Mouse (Mus musculus): ENCODE measurements around the gene Jhy. TPM values are rescaled to one million over a fixed set of nuclear protein-coding genes. Genes with fewer than 3 reads are reported as not detected.

Gene Jhy
- not detected in 2 replicates for polyA plus RNA-seq (2015; fragmentation: Nextera tagmentation; extraction: Ambion mirVana)

- peak within 1 kb of the TSS; percentile 54 for H3K4me3 ChIP-seq
- peak within 1 kb of the TSS; percentile 71 for H3K9ac ChIP-seq
- H3K27ac ChIP-seq (replicated peaks) = no peak within 1 kb of the TSS
- peak within 1 kb of the TSS; percentile 82 for H3K4me2 ChIP-seq
- H3K9me3 ChIP-seq = no peaks in the 10 kb centered on the region
- H3K36me3 ChIP-seq = no peaks in the 10 kb centered on the region
- 3% methylated on average over 51 of the region's 51 CpGs for WGBS
- peaks cover 9% of the 10 kb centered on the region for H3K4me1 ChIP-seq
- ATAC-seq (ENCODE audit: extremely low read depth, insufficient number of reproducible peaks, low FRiP score, low TSS enrichment) = no peak
- peaks cover 71% of the 10 kb centered on the region for H3K27me3 ChIP-seq (replicated peaks)
Observed at GRCm38 (mm10) chr9:40963586-40964417, at the start of gene Jhy. TSS of gene Jhy (minus strand) at chr9:40964118.

- Histone ChIP-seq H3K36me3 (peaks cover 20% of the 10 kb centered on the region), H3K4me2 (no peak overlapping the region), H3K27ac (replicated peaks) (no peak overlapping the region), H3K27me3 (replicated peaks) (no peaks in the 10 kb centered on the region), H3K4me1 (no peaks in the 10 kb centered on the region), H3K9ac (no peak overlapping the region), H3K9me3 (no peaks in the 10 kb centered on the region), H3K4me3 (no peak overlapping the region)
- no peak for ATAC-seq (ENCODE audit: extremely low read depth, insufficient number of reproducible peaks, low FRiP score, low TSS enrichment)
- WGBS = 82% methylated on average over 5 of the region's 5 CpGs
Observed at GRCm38 (mm10) chr9:41012456-41012855, 48.5 kb upstream of the Jhy start.

GRCm38 (mm10) chr9:41011512-41012436 lies 47.9 kb upstream of the Jhy start:
- Histone ChIP-seq H3K9ac (no peak overlapping the region), H3K36me3 (peaks cover 14% of the 10 kb centered on the region), H3K4me3 (no peak overlapping the region), H3K4me1 (no peaks in the 10 kb centered on the region), H3K27ac (replicated peaks) (no peak overlapping the region), H3K27me3 (replicated peaks) (no peaks in the 10 kb centered on the region), H3K9me3 (no peaks in the 10 kb centered on the region), H3K4me2 (no peak overlapping the region)
- WGBS = 82% methylated on average over 13 of the region's 13 CpGs
- no peak for ATAC-seq (ENCODE audit: extremely low read depth, insufficient number of reproducible peaks, low FRiP score, low TSS enrichment)

GRCm38 (mm10) chr9:41007785-41008184 lies 43.9 kb upstream of the Jhy start:
- H3K27me3 ChIP-seq (replicated peaks) = no peaks in the 10 kb centered on the region
- H3K36me3 ChIP-seq = no peaks in the 10 kb centered on the region
- no peaks in the 10 kb centered on the region for H3K9me3 ChIP-seq
- 64% methylated on average over 1 of the region's 1 CpGs for WGBS
- no peak overlapping the region for H3K27ac ChIP-seq (replicated peaks)
- H3K4me1 ChIP-seq = 0 out of 2 replicates have a peak, but pooled peaks cover 3% of the 10 kb centered on the region
- H3K4me2 ChIP-seq = no peak overlapping the region
- ATAC-seq (ENCODE audit: extremely low read depth, insufficient number of reproducible peaks, low FRiP score, low TSS enrichment) = no peak
- no peak overlapping the region for H3K9ac ChIP-seq
- no peak overlapping the region for H3K4me3 ChIP-seq

- H3K27ac ChIP-seq (replicated peaks) = no peak within 1 kb of the TSS
- 0 out of 2 replicates have a peak, but pooled peaks cover 3% of the 10 kb centered on the region for H3K4me1 ChIP-seq
- H3K36me3 ChIP-seq = no peaks in the 10 kb centered on the region
- no peak for ATAC-seq (ENCODE audit: extremely low read depth, insufficient number of reproducible peaks, low FRiP score, low TSS enrichment)
- no peaks in the 10 kb centered on the region for H3K27me3 ChIP-seq (replicated peaks)
- no peaks in the 10 kb centered on the region for H3K9me3 ChIP-seq
- H3K4me2 ChIP-seq = no peak within 1 kb of the TSS
- 22% methylated on average over 4 of the region's 4 CpGs for WGBS
- H3K4me3 ChIP-seq = no peak within 1 kb of the TSS
- no peak within 1 kb of the TSS for H3K9ac ChIP-seq
Observed at GRCm38 (mm10) chr9:41004415-41004814, 40.5 kb upstream of the Jhy start, which contains the start of gene Crtam. TSS of gene Crtam (minus strand) at chr9:41004628.

GRCm38 (mm10) chr9:40997116-40997779 lies 33.3 kb upstream of the Jhy start:
- no peak overlapping the region for H3K4me2 ChIP-seq
- no peaks in the 10 kb centered on the region for H3K27me3 ChIP-seq (replicated peaks)
- H3K9ac ChIP-seq = no peak overlapping the region
- H3K36me3 ChIP-seq = no peaks in the 10 kb centered on the region
- H3K4me1 ChIP-seq = no peaks in the 10 kb centered on the region
- H3K4me3 ChIP-seq = no peak overlapping the region
- no peaks in the 10 kb centered on the region for H3K9me3 ChIP-seq
- WGBS = 74% methylated on average over 7 of the region's 7 CpGs
- ATAC-seq (ENCODE audit: extremely low read depth, insufficient number of reproducible peaks, low FRiP score, low TSS enrichment) = no peak
- no peak overlapping the region for H3K27ac ChIP-seq (replicated peaks)

GRCm38 (mm10) chr9:40994075-40994474 lies 30.2 kb upstream of the Jhy start:
- Histone ChIP-seq H3K27me3 (replicated peaks) (no peaks in the 10 kb centered on the region), H3K27ac (replicated peaks) (no peak overlapping the region), H3K9ac (no peak overlapping the region), H3K9me3 (no peaks in the 10 kb centered on the region), H3K36me3 (no peaks in the 10 kb centered on the region), H3K4me1 (no peaks in the 10 kb centered on the region), H3K4me3 (no peak overlapping the region), H3K4me2 (no peak overlapping the region)
- 63% methylated on average over 5 of the region's 5 CpGs for WGBS
- ATAC-seq (ENCODE audit: extremely low read depth, insufficient number of reproducible peaks, low FRiP score, low TSS enrichment) = no peak

- no peak for ATAC-seq (ENCODE audit: extremely low read depth, insufficient number of reproducible peaks, low FRiP score, low TSS enrichment)
- Histone ChIP-seq H3K9me3 (no peaks in the 10 kb centered on the region), H3K4me3 (no peak overlapping the region), H3K27me3 (replicated peaks) (peaks cover 9% of the 10 kb centered on the region), H3K27ac (replicated peaks) (no peak overlapping the region), H3K4me2 (no peak overlapping the region), H3K36me3 (no peaks in the 10 kb centered on the region), H3K9ac (no peak overlapping the region), H3K4me1 (no peaks in the 10 kb centered on the region)
- 82% methylated on average over 6 of the region's 6 CpGs for WGBS
Observed at GRCm38 (mm10) chr9:40991511-40991910, 27.6 kb upstream of the Jhy start.

- H3K9ac ChIP-seq = 0 out of 2 replicates have a peak overlapping the region, but pooled peaks have one; percentile 24
- H3K36me3 ChIP-seq = no peaks in the 10 kb centered on the region
- H3K4me3 ChIP-seq = no peak overlapping the region
- H3K27ac ChIP-seq (replicated peaks) = no peak overlapping the region
- 31% methylated on average over 4 of the region's 4 CpGs for WGBS
- no peaks in the 10 kb centered on the region for H3K9me3 ChIP-seq
- no peaks in the 10 kb centered on the region for H3K4me1 ChIP-seq
- ATAC-seq (ENCODE audit: extremely low read depth, insufficient number of reproducible peaks, low FRiP score, low TSS enrichment) = no peak
- H3K4me2 ChIP-seq = no peak overlapping the region
- peaks cover 9% of the 10 kb centered on the region for H3K27me3 ChIP-seq (replicated peaks)
Observed at GRCm38 (mm10) chr9:40989940-40990588, 26.1 kb upstream of the Jhy start.

- no peak for ATAC-seq (ENCODE audit: extremely low read depth, insufficient number of reproducible peaks, low FRiP score, low TSS enrichment)
- Histone ChIP-seq H3K36me3 (no peaks in the 10 kb centered on the region), H3K4me2 (no peak overlapping the region), H3K4me1 (no peaks in the 10 kb centered on the region), H3K9me3 (no peaks in the 10 kb centered on the region), H3K9ac (no peak overlapping the region), H3K4me3 (no peak overlapping the region), H3K27ac (replicated peaks) (no peak overlapping the region), H3K27me3 (replicated peaks) (peaks cover 19% of the 10 kb centered on the region)
- WGBS = 60% methylated on average over 3 of the region's 3 CpGs
Observed at GRCm38 (mm10) chr9:40984313-40984712, 20.4 kb upstream of the Jhy start.
